Mouse (Mus musculus) forebrain, embryonic 15.5 days (tissue): ENCODE results near the gene Gm12830. TPM values are rescaled to one million over a fixed set of nuclear protein-coding genes. Genes with fewer than 3 reads are reported as not detected.

ENCODE experiments used
- ATAC-seq: fragments of 200-750 bp; cut with Nextera tagmentation; replicated peaks from 2 replicates; pipeline ENCODE4 v1.8.0; 2017; ENCODE audit warnings: mild to moderate bottlenecking, moderate TSS enrichment, moderate library complexity
- H3K27ac ChIP-seq: fragments of 300-500 bp; sonication (generic); replicated peaks from 2 replicates; pipeline ENCODE4 v1.5.1; 2015; ENCODE audit warnings: mild to moderate bottlenecking, inconsistent platforms
- H3K27me3 ChIP-seq: fragments of 300-500 bp; sonication (generic); 2 replicates; pipeline ENCODE4 v1.6.1; 2015; ENCODE audit warnings: inconsistent platforms
- H3K36me3 ChIP-seq: fragments of 300-500 bp; sonication (generic); 2 replicates; pipeline ENCODE4 v1.6.1; 2015; ENCODE audit warnings: mild to moderate bottlenecking, inconsistent platforms
- H3K4me1 ChIP-seq: fragments of 300-500 bp; sonication (generic); 2 replicates; pipeline ENCODE4 v1.6.1; 2015; ENCODE audit warnings: inconsistent platforms
- H3K4me2 ChIP-seq: fragments of 300-500 bp; sonication (generic); replicated peaks from 2 replicates; pipeline ENCODE4 v1.6.1; 2015; ENCODE audit warnings: mild to moderate bottlenecking, inconsistent platforms
- H3K4me3 ChIP-seq: fragments of 300-500 bp; sonication (generic); 2 replicates; pipeline ENCODE4 v1.5.1; 2015; ENCODE audit warnings: mild to moderate bottlenecking, inconsistent platforms
- H3K9ac ChIP-seq: fragments of 300-500 bp; sonication (generic); replicated peaks from 2 replicates; pipeline ENCODE4 v1.6.1; 2015; ENCODE audit warnings: mild to moderate bottlenecking, inconsistent platforms
- H3K9me3 ChIP-seq: fragments of 300-500 bp; sonication (generic); 2 replicates; pipeline ENCODE4 v1.6.1; 2016; ENCODE audit warnings: inconsistent platforms
- WGBS: fragments of 180-500 bp; shearing (Covaris S2); methylation state at CpG from one replicate; pipeline ENCODE4 v1.1.7; 2015; ENCODE audit warnings: mixed read lengths; 5-methylcytosine and 5-hydroxymethylcytosine counted together
- polyA plus RNA-seq: library from polyadenylated mRNA; unstranded; fragments of >200 nt; fragmentation: Nextera tagmentation; extraction: Ambion mirVana; gene quantifications from 2 replicates; pipeline ENCODE4 v1.2.1, GENCODE M21; 2015

Gene Gm12830
- polyA plus RNA-seq, 1 experiment from 2014 or later: not detected

GRCm38 (mm10) chr4:114903422-114903782 is 81.9 kb downstream of the Gm12830 start:
- Histone ChIP-seq H3K9ac (no peak overlapping the region), H3K9me3 (no peaks in the 10 kb centered on the region), H3K27ac (no peak overlapping the region), H3K27me3 (peaks cover 99% of the 10 kb centered on the region), H3K4me2 (no peak overlapping the region), H3K36me3 (no peaks in the 10 kb centered on the region), H3K4me3 (no peak overlapping the region), H3K4me1 (peaks cover 16% of the 10 kb centered on the region)
- WGBS: under 1% methylated on average over 11 of the region's 11 CpGs
- no peak for ATAC-seq

- no peak for ATAC-seq
- 38% methylated on average over 3 of the region's 3 CpGs for WGBS
- H3K9me3 ChIP-seq: no peaks in the 10 kb centered on the region
- H3K36me3 ChIP-seq: no peaks in the 10 kb centered on the region
- peaks cover 28% of the 10 kb centered on the region for H3K4me1 ChIP-seq
- no peak overlapping the region for H3K9ac ChIP-seq
- H3K4me3 ChIP-seq: no peak overlapping the region
- no peak overlapping the region for H3K27ac ChIP-seq
- no peak overlapping the region for H3K4me2 ChIP-seq
- peaks cover 98% of the 10 kb centered on the region for H3K27me3 ChIP-seq
These were observed 84.0 kb downstream of the Gm12830 start for GRCm38 (mm10) chr4:114905501-114905900.

Other genes starting within 250 kb of the Gm12830 start
- 0.24 TPM in 2 replicates for gene Foxd2, start 87.2 kb downstream of the Gm12830 start, polyA plus RNA-seq
- not detected in 2 replicates for gene Foxe3, start 104.3 kb downstream of the Gm12830 start, polyA plus RNA-seq
- gene Cmpk1, start 165.5 kb downstream of the Gm12830 start, polyA plus RNA-seq: 161 and 168 TPM in 2 replicates
- 5.7 and 6.5 TPM in 2 replicates for gene Stil, start 178.4 kb downstream of the Gm12830 start, polyA plus RNA-seq
- gene Tal1, start 234.7 kb downstream of the Gm12830 start, polyA plus RNA-seq: 0.48 and 0.60 TPM in 2 replicates